Comparison of ENCODE assay signal across 47 mouse cellular contexts in the genomic region with DNA sequence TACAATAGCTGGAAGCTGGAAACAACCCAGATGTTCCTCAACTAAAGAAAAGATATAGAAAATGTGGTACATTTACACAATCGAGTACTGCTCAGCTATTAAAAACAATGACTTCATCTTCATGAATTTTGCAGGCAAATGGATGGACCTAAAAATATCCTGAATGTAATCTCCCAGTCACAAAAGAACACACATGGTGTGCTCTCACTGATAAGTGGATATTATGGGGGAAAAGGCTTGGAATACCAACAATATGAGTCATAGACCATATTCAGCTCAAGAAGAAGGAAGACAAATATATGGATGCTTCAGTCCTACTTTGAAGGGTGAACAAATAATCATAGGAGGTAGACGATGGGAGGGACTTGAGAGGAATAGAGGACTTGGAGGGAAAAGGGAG. TPM values are rescaled to one million over a fixed set of nuclear protein-coding genes. Genes with fewer than 3 reads are reported as not detected.
"Had no signal": no experiment of that assay in that cellular context is flagged by ENCODE, and none has a peak within 500 bp of the region (broad histone marks: within the 10 kb centered on the region; RNA-seq: fewer than 3 reads in every experiment).

No protein-coding gene starts in this region.

- DNase-seq: left cerebral cortex, postnatal 4 days; liver; liver, embryonic 13.5 days; liver, postnatal 0 days; lung, adult 18-20 months; lung, adult 2 months; lung, embryonic 14.5 days; lung, postnatal 10 days; lung, postnatal 14 days; lung, postnatal 36 days; lung, postnatal 4 days; midbrain, embryonic 14.5 days had no signal

- H3K4me2 ChIP-seq: limb, embryonic 12.5 days; limb, embryonic 13.5 days; limb, embryonic 15.5 days; liver, embryonic 11.5 days; liver, embryonic 12.5 days; liver, embryonic 13.5 days; liver, embryonic 15.5 days; lung, embryonic 14.5 days; lung, embryonic 15.5 days; midbrain, embryonic 11.5 days; midbrain, embryonic 12.5 days; midbrain, embryonic 13.5 days; midbrain, embryonic 15.5 days; neural tube, embryonic 12.5 days had no signal

- H3K4me1 ChIP-seq: limb, embryonic 10.5 days; limb, embryonic 12.5 days; limb, embryonic 13.5 days; limb, embryonic 15.5 days; liver, embryonic 12.5 days; liver, embryonic 13.5 days; liver, embryonic 15.5 days; lung, embryonic 15.5 days; megakaryocyte, embryonic 14.5 days; midbrain, embryonic 10.5 days; midbrain, embryonic 12.5 days; midbrain, embryonic 13.5 days; midbrain, embryonic 15.5 days; neural tube, embryonic 12.5 days had no signal

- H3K4me3 ChIP-seq: limb, embryonic 10.5 days; limb, embryonic 12.5 days; limb, embryonic 13.5 days; limb, embryonic 15.5 days; liver, embryonic 12.5 days; liver, embryonic 13.5 days; liver, embryonic 15.5 days; lung, embryonic 15.5 days; megakaryocyte, embryonic 14.5 days; midbrain, embryonic 10.5 days; midbrain, embryonic 12.5 days; midbrain, embryonic 13.5 days; midbrain, embryonic 15.5 days; myocyte; neural tube, embryonic 12.5 days had no signal

- H3K9ac ChIP-seq: limb, embryonic 12.5 days; limb, embryonic 13.5 days; limb, embryonic 15.5 days; liver, embryonic 12.5 days; liver, embryonic 13.5 days; liver, embryonic 14.5 days; liver, embryonic 15.5 days; liver, postnatal 0 days; lung, embryonic 14.5 days; lung, embryonic 15.5 days; midbrain, embryonic 12.5 days; midbrain, embryonic 13.5 days; midbrain, embryonic 15.5 days; neural tube, embryonic 12.5 days had no signal

- H3K27ac ChIP-seq: limb, embryonic 10.5 days; limb, embryonic 12.5 days; limb, embryonic 13.5 days; limb, embryonic 15.5 days; liver, embryonic 12.5 days; liver, embryonic 13.5 days; liver, embryonic 14.5 days; liver, embryonic 15.5 days; lung, embryonic 15.5 days; macrophage; midbrain, embryonic 10.5 days; midbrain, embryonic 12.5 days; midbrain, embryonic 13.5 days; midbrain, embryonic 15.5 days; neural tube, embryonic 12.5 days had no signal

- H3K27me3 ChIP-seq: limb, embryonic 12.5 days; limb, embryonic 13.5 days; limb, embryonic 15.5 days; liver, embryonic 12.5 days; liver, embryonic 13.5 days; liver, embryonic 15.5 days; lung, embryonic 15.5 days; megakaryocyte, embryonic 14.5 days; midbrain, embryonic 12.5 days; midbrain, embryonic 13.5 days; midbrain, embryonic 15.5 days; neural tube, embryonic 12.5 days had no signal

- ATAC-seq: liver, embryonic 12.5 days; liver, postnatal 0 days; lung, postnatal 0 days; midbrain, embryonic 13.5 days; midbrain, embryonic 15.5 days; midbrain, embryonic 16.5 days had no signal

- H3K9me3 ChIP-seq: limb, embryonic 10.5 days; limb, embryonic 12.5 days; limb, embryonic 13.5 days; limb, embryonic 15.5 days; liver, embryonic 12.5 days; liver, embryonic 13.5 days; liver, embryonic 15.5 days; lung, embryonic 15.5 days; megakaryocyte, embryonic 14.5 days; midbrain, embryonic 10.5 days; midbrain, embryonic 12.5 days; midbrain, embryonic 13.5 days; midbrain, embryonic 15.5 days; neural tube, embryonic 12.5 days had no signal

- H3K36me3 ChIP-seq: limb, embryonic 10.5 days; limb, embryonic 12.5 days; limb, embryonic 13.5 days; limb, embryonic 15.5 days; liver, embryonic 12.5 days; liver, embryonic 13.5 days; liver, embryonic 15.5 days; lung, embryonic 15.5 days; midbrain, embryonic 10.5 days; midbrain, embryonic 12.5 days; midbrain, embryonic 13.5 days; midbrain, embryonic 15.5 days; neural tube, embryonic 12.5 days had no signal

RNA-seq across cellular contexts. Expression of gene Olfr1122, which starts 1.7 kb away (rescaled TPM):
- total RNA-seq: left cerebral cortex, postnatal 10 days; liver, adult 2 months; megakaryocyte progenitor cell, adult 5-6 weeks; megakaryocyte, adult 5-6 weeks; megakaryocyte-erythroid progenitor cell, adult 5-6 weeks; midbrain, postnatal 0 days; monocyte, adult 5-6 weeks had no signal
- polyA plus RNA-seq: limb, embryonic 10.5 days; limb, embryonic 11.5 days; limb, embryonic 12.5 days; limb, embryonic 13.5 days; limb, embryonic 14.5 days; limb, embryonic 15.5 days; liver, adult 2 months; liver, embryonic 11.5 days; liver, embryonic 12.5 days; liver, embryonic 13.5 days; liver, embryonic 14.5 days; liver, embryonic 15.5 days; liver, embryonic 16.5 days; liver, postnatal 0 days; lung, adult 2 months; lung, embryonic 14.5 days; lung, embryonic 15.5 days; lung, embryonic 16.5 days; lung, postnatal 0 days; macrophage; midbrain, embryonic 10.5 days; midbrain, embryonic 11.5 days; midbrain, embryonic 12.5 days; midbrain, embryonic 13.5 days; midbrain, embryonic 14.5 days; midbrain, embryonic 15.5 days; midbrain, embryonic 16.5 days; midbrain, postnatal 0 days; myocyte; neural tube, embryonic 11.5 days; neural tube, embryonic 12.5 days had no signal

RNA-seq across cellular contexts. Expression of gene Olfr1121, which starts 14.2 kb away (rescaled TPM):
- total RNA-seq: left cerebral cortex, postnatal 10 days; left cerebral cortex, postnatal 14 days; left cerebral cortex, postnatal 25 days; left cerebral cortex, postnatal 36 days; left cerebral cortex, postnatal 4 days; liver, adult 2 months; megakaryocyte progenitor cell, adult 5-6 weeks; megakaryocyte, adult 5-6 weeks; megakaryocyte-erythroid progenitor cell, adult 5-6 weeks; midbrain, postnatal 0 days; monocyte, adult 5-6 weeks had no signal
- polyA plus RNA-seq: limb, embryonic 10.5 days; limb, embryonic 11.5 days; limb, embryonic 12.5 days; limb, embryonic 13.5 days; limb, embryonic 14.5 days; limb, embryonic 15.5 days; liver, adult 2 months; liver, embryonic 11.5 days; liver, embryonic 12.5 days; liver, embryonic 13.5 days; liver, embryonic 14.5 days; liver, embryonic 15.5 days; liver, embryonic 16.5 days; liver, postnatal 0 days; lung, adult 2 months; lung, embryonic 14.5 days; lung, embryonic 15.5 days; lung, embryonic 16.5 days; lung, postnatal 0 days; macrophage; midbrain, embryonic 10.5 days; midbrain, embryonic 11.5 days; midbrain, embryonic 12.5 days; midbrain, embryonic 13.5 days; midbrain, embryonic 14.5 days; midbrain, embryonic 15.5 days; midbrain, embryonic 16.5 days; midbrain, postnatal 0 days; myocyte; neural tube, embryonic 11.5 days; neural tube, embryonic 12.5 days had no signal

RNA-seq across cellular contexts. Expression of gene Olfr1120, which starts 29.3 kb away (rescaled TPM):
- total RNA-seq: left cerebral cortex, postnatal 10 days; left cerebral cortex, postnatal 14 days; left cerebral cortex, postnatal 25 days; left cerebral cortex, postnatal 36 days; left cerebral cortex, postnatal 4 days; liver, adult 2 months; megakaryocyte progenitor cell, adult 5-6 weeks; megakaryocyte, adult 5-6 weeks; megakaryocyte-erythroid progenitor cell, adult 5-6 weeks; midbrain, postnatal 0 days; monocyte, adult 5-6 weeks had no signal
- polyA plus RNA-seq: limb, embryonic 10.5 days; limb, embryonic 11.5 days; limb, embryonic 12.5 days; limb, embryonic 13.5 days; limb, embryonic 14.5 days; limb, embryonic 15.5 days; liver, adult 2 months; liver, embryonic 11.5 days; liver, embryonic 12.5 days; liver, embryonic 13.5 days; liver, embryonic 14.5 days; liver, embryonic 15.5 days; liver, embryonic 16.5 days; liver, postnatal 0 days; lung, adult 2 months; lung, embryonic 14.5 days; lung, embryonic 15.5 days; lung, embryonic 16.5 days; lung, postnatal 0 days; macrophage; midbrain, embryonic 10.5 days; midbrain, embryonic 11.5 days; midbrain, embryonic 12.5 days; midbrain, embryonic 13.5 days; midbrain, embryonic 14.5 days; midbrain, embryonic 15.5 days; midbrain, embryonic 16.5 days; midbrain, postnatal 0 days; myocyte; neural tube, embryonic 11.5 days; neural tube, embryonic 12.5 days had no signal

RNA-seq across cellular contexts. Expression of gene Olfr1123, which starts 32.5 kb away (rescaled TPM):
- total RNA-seq: left cerebral cortex, postnatal 10 days; left cerebral cortex, postnatal 14 days; left cerebral cortex, postnatal 25 days; left cerebral cortex, postnatal 36 days; left cerebral cortex, postnatal 4 days; liver, adult 2 months; megakaryocyte progenitor cell, adult 5-6 weeks; megakaryocyte, adult 5-6 weeks; megakaryocyte-erythroid progenitor cell, adult 5-6 weeks; midbrain, postnatal 0 days; monocyte, adult 5-6 weeks had no signal
- polyA plus RNA-seq: limb, embryonic 10.5 days; limb, embryonic 11.5 days; limb, embryonic 12.5 days; limb, embryonic 13.5 days; limb, embryonic 14.5 days; limb, embryonic 15.5 days; liver, adult 2 months; liver, embryonic 11.5 days; liver, embryonic 12.5 days; liver, embryonic 13.5 days; liver, embryonic 14.5 days; liver, embryonic 15.5 days; liver, embryonic 16.5 days; liver, postnatal 0 days; lung, adult 2 months; lung, embryonic 14.5 days; lung, embryonic 15.5 days; lung, embryonic 16.5 days; lung, postnatal 0 days; macrophage; midbrain, embryonic 10.5 days; midbrain, embryonic 11.5 days; midbrain, embryonic 12.5 days; midbrain, embryonic 13.5 days; midbrain, embryonic 14.5 days; midbrain, embryonic 15.5 days; midbrain, embryonic 16.5 days; midbrain, postnatal 0 days; myocyte; neural tube, embryonic 11.5 days; neural tube, embryonic 12.5 days had no signal

RNA-seq across cellular contexts. Expression of gene Olfr1124, which starts 46.1 kb away (rescaled TPM):
- total RNA-seq: left cerebral cortex, postnatal 10 days; left cerebral cortex, postnatal 14 days; left cerebral cortex, postnatal 25 days; left cerebral cortex, postnatal 36 days; left cerebral cortex, postnatal 4 days; liver, adult 2 months; megakaryocyte progenitor cell, adult 5-6 weeks; megakaryocyte, adult 5-6 weeks; megakaryocyte-erythroid progenitor cell, adult 5-6 weeks; midbrain, postnatal 0 days; monocyte, adult 5-6 weeks had no signal
- polyA plus RNA-seq: limb, embryonic 11.5 days; limb, embryonic 14.5 days; limb, embryonic 15.5 days; liver, adult 2 months; liver, embryonic 11.5 days; liver, embryonic 13.5 days; liver, embryonic 14.5 days; liver, embryonic 15.5 days; liver, embryonic 16.5 days; liver, postnatal 0 days; lung, adult 2 months; lung, embryonic 14.5 days; lung, postnatal 0 days; macrophage; midbrain, embryonic 11.5 days; midbrain, embryonic 14.5 days; midbrain, embryonic 15.5 days; myocyte; neural tube, embryonic 11.5 days had no signal
